Mouse (Mus musculus): ENCODE results near the gene Stat5b. TPM values are rescaled to one million over a fixed set of nuclear protein-coding genes. Genes with fewer than 3 reads are reported as not detected.

Stat5b gene
- polyA plus RNA-seq (2017; shearing (Covaris generic)): 312 TPM

DNA sequence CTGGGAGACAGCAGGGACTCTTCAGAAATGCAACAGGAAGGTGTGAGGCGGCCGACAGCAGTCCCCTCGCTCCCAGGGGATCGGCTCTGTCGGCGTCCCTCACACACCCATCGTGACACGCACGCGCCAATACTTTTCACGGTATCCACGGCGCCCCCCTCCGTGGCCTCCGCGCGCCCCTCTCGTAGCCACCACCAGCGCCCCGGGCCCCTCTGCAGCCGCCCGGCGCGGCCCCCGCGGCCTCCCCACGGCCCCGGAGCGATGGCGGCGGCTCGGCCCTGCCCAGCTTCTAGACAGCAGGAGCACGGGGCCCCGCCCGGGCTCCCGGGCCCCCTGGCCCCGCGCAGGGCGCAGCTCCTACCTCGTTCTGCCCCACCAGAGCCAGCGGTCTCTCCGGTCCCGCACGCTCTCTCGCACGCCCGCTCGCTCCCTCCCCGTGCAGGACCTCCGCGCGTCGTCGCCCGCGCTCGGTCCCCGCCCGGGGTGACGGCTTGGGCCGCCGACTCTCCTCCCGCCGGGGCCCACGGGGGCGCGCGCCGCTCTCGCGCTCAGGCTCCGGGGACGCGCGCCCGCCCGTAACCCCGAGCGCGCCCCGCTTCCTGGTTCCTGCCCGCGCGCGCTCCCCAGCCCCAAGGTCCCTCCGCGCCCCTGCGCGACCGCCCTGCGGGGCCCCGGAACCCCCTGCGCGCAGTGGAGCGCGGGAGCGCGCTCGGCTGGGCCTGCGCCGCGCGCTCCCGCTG, at the start of gene Stat5b:
Gene Stat5b (minus strand): TSS at position 687 of the 740 bp plus-strand sequence.

DNA sequence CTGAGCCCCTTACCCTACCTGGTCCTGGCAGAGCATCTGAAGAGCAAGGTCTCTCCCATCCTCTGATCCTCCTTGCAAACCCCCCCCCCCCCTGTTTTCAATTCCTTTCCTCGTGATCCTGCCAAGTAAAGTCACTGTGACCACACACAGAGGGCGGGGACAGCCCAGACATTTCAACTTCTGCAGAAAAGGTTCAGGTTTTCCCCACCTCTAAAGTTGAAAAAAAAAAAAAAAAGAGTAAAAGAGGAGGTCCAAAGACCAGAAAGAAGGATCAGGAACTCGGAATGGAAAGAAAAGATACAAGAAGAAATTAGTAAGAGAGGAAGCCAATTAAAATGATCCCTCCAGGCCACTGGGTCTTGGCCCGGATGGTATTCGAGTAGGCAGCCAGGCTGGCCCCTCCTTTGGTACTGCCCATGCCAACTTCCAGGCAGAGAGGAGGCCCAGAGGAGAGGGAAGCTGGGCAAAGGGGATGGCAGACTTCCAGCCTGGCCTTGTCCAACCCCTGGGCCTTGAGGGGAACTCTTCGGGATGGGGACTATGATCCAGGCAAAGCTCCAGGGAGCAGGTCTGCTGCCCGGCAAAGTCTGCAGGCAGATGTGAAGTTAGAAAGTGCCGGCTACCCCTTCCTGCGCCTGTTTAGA, 8.5 kb upstream of the Stat5b start, which contains the start of gene Stat5a:
Gene Stat5a (plus strand): TSS at position 417 of the 644 bp plus-strand sequence.

DNA sequence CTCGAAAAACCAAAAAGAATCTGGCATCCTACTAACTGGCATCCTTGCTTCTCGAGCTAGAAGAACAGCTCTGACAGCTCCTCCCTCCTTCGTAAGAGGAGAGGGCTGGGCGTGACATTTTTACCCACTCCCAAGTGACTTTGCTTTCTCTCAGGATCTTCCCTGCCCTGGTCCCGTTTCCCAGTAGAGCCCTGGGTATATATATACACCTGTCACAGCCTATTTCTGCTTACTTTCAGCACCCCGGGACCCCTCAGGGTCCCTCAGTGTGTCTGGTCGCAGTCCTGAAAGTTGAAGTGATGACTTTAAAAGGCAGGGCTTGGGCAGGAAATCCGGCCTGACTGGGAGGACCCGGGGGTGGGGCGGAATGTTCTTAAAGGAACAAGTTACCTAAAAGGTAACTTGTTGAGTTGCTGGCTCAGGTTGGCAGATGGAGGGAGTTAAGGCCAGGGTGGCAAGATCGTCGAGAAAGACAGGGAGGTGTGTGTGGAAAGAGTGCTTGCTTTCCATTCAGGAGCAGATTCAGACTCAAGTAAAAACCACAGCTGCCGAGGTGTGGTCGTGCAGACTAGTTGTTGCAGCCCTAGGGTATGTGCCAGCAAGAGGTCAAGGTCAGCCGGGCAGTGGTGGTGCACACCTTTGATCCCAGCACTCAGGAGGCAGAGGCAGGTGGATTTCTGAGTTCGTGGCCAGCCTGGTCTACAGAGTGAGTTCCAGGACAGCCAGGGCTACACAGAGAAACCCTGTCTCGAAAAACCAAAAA, 79.7 kb downstream of the Stat5b start, which contains the start of gene Ghdc:
Gene Ghdc (minus strand): TSS at position 312 of the 763 bp plus-strand sequence.

DNA sequence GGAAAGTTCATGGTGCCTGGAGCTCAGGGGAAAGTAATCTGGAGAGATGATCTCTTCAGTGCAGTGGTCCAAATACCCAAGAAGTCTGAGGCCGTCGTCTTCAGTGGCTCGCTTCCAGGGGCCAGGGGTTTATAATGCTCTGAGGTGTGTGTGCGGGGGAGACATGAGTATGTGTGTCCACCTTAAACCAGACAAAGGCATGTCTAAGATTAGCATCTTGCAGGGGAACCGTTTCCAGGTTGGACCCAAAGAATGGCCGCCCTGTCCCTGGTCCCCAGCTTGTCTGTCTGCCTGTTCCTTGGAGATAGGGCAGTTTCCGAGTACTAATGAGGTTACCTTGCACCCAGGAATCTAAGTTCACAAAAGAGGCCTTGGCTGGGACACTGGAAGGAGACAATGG, 87.7 kb downstream of the Stat5b start, which contains the start of gene Hcrt:
Gene Hcrt (minus strand): TSS at position 101 of the 400 bp plus-strand sequence.

DNA sequence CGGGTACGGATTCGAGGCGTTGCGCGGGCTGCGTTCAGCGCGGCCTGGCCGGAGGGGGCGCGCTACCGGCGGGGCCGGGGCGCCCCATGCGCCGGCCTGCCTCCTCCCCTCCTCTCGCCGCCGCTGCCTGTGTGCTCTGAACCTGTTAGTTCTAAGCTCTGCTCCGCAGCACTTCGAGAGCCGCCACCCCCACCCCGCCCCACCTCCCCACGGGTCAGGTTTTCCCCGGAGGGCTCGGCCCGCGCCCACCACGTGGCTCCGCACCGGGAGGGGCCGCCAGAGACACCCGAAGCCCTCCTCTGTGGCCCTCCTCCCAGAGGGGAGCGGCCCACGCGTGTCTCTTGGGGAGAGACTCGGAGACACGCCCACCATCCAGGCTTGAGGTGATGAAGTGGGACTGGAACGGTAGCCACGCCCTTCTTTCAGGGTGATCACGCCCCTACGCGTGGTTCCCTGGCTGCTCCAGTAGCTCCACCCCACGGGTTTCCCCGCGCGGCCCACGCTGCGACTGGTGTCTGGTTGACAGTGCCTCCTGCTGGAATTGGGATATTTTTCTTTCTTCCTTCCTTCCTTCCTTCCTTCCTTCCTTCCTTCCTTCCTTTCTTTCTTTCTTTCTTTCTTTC, 90.8 kb downstream of the Stat5b start, which contains the start of gene Kcnh4:
Gene Kcnh4 (minus strand): TSS at position 332 of the 623 bp plus-strand sequence.

DNA sequence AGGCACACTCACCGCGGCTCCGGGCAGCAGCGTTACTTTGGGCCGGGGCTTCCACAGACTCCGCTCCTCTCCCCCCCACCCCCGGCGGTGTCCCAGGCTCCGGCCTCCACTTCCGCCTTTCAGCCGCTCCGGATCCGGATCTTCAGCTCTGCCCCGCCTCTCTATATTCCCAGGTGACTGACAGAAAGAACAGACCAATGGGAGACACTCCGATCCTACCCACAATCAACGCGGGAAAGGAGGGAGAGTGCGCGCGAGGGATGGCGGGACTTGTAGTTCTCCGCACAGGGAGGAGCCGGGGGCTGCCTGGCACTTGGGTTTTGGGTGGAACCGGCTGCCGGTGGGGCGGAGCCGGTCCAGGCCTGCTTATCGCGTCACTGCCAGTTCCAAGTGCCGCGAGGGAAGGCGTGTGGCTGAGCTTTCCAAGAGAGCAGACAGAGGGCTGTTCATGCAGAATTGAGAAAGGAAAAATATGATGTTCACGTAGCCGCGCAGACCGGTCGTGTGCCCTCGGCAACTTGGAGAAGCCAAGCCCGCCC, 112.4 kb downstream of the Stat5b start, which contains the start of gene Rab5c:
Gene Rab5c (minus strand): TSS at position 150 of the 539 bp plus-strand sequence.

Other genes with a start within 250 kb of the Stat5b start
- gene Nkiras2, start 231.5 kb downstream of the Stat5b start, polyA plus RNA-seq (2017; shearing (Covaris generic)): 12.4 TPM
- 631 TPM for gene Dnajc7, start 230.6 kb downstream of the Stat5b start, polyA plus RNA-seq (2017; shearing (Covaris generic))
- gene Zfp385c, start 158.3 kb downstream of the Stat5b start, polyA plus RNA-seq (2017; shearing (Covaris generic)): not detected
- gene Dhx58, start 146.5 kb downstream of the Stat5b start, polyA plus RNA-seq (2017; shearing (Covaris generic)): 11.2 TPM
- gene Kat2a, start 138.3 kb downstream of the Stat5b start, polyA plus RNA-seq (2017; shearing (Covaris generic)): 55.9 TPM
- not detected for gene Hspb9, start 136.9 kb downstream of the Stat5b start, polyA plus RNA-seq (2017; shearing (Covaris generic))
- 28.8 TPM for gene Rab5c, start 112.5 kb downstream of the Stat5b start, polyA plus RNA-seq (2017; shearing (Covaris generic))
- 0.24 TPM for gene Kcnh4, start 90.8 kb downstream of the Stat5b start, polyA plus RNA-seq (2017; shearing (Covaris generic))
- gene Hcrt, start 87.8 kb downstream of the Stat5b start, polyA plus RNA-seq (2017; shearing (Covaris generic)): not detected
- gene Ghdc, start 79.8 kb downstream of the Stat5b start, polyA plus RNA-seq (2017; shearing (Covaris generic)): 3.2 TPM
- 201 TPM for gene Stat5a, start 8.6 kb upstream of the Stat5b start, polyA plus RNA-seq (2017; shearing (Covaris generic))
- gene Stat3, start 88.8 kb upstream of the Stat5b start, polyA plus RNA-seq (2017; shearing (Covaris generic)): 361 TPM
- gene Cavin1, start 120.2 kb upstream of the Stat5b start, polyA plus RNA-seq (2017; shearing (Covaris generic)): not detected
- 0.91 TPM for gene Atp6v0a1, start 158.7 kb upstream of the Stat5b start, polyA plus RNA-seq (2017; shearing (Covaris generic))
- 11.6 TPM for gene Naglu, start 219.3 kb upstream of the Stat5b start, polyA plus RNA-seq (2017; shearing (Covaris generic))
- 0.44 TPM for gene Hsd17b1, start 227.7 kb upstream of the Stat5b start, polyA plus RNA-seq (2017; shearing (Covaris generic))
- 10.0 TPM for gene Coasy, start 231.8 kb upstream of the Stat5b start, polyA plus RNA-seq (2017; shearing (Covaris generic))
- gene Mlx, start 236.6 kb upstream of the Stat5b start, polyA plus RNA-seq (2017; shearing (Covaris generic)): 49.7 TPM
- gene Psmc3ip, start 244.7 kb upstream of the Stat5b start, polyA plus RNA-seq (2017; shearing (Covaris generic)): 4.0 TPM